Mouse (Mus musculus) testis, postnatal 14 days (tissue): ENCODE measurements at regions not wholly inside any gene's neighbourhood (a gene's known extent, or its start where the extent isn't known, plus 50 kb on each side); places are given as distances from the start of the nearest gene placed in this dataset.

Experiments
- DNase-seq: peaks from one replicate; pipeline ENCODE4 v3.0.0; 2021; ENCODE audit warnings: low spot score

DNA sequence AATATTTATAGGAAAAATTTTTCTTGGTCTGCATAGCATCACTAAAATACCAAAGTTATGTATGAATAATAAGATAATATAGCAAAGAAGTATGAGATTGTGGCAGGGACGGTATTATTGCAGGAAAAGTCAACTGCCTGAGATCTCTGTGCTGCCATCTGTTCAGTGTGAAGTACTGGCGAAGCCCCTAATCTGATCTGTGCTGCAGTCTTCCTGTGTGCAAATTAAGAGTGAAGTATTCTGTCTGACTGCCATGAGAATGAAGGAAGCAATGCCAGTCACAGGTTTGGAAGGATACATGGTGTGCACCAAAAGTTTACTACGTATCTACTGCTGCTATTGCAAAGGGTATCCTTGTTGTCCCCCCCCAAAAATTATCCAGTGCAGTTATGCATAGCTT lies 501.5 kb downstream of the Rab28 start:
- no peak for DNase-seq

DNA sequence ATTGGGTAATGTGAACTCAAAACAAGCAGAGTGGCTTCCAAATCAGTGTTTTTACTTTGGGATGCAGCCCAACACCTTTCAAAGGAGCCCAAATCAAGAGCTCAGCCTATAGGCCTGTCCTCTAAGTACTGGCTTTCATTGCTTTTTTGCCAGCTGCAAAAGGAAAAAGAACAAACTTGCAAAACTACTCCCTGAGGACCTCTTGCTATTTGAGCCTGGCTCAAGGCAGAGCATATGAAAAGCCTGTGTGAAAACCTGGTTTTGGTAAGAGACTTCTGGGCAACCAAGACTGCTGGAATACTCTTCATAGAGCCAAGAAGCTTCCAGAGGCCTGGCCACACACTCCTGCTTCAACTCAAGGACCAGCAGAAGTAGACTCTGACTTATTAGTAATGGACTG lies 503.5 kb downstream of the Rab28 start:
- DNase-seq, result no peak

DNA sequence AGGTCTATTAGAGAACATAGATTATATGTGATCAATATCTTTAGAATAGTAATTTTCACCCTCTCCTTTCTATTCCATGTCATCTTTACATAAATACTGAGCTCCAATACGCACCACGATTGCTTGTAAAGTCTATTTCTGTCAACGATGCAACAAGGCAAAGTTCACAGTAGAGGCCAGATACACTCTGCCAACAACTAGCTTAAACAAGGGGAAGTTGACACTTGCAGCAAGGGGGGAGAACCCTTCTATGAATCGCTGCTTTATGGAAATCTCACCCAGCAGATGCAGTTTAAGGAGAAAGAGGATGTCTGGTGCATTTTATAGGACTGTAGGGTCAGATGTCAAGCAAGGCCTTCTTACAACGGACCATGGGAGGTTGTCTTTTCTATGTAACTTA lies 520.8 kb downstream of the Rab28 start:
- DNase-seq, result no peak

DNA sequence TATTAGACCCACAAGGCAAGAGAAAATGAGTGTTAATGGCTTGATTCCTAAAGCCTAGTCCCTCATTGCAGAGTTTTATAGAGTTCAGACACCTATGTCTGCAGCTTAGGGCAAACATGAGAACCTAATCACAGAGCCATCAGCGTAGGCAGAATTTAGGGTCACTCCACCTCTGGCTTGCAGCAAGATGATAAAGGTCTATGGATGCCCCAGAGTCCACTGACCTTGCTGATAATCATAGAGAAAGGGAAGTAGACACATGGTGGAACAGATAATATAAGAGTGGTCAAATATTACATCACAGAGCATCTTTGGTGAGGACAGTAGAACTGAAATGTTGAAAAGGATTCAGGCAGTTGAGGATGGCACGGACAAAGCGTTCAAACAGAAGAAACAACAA lies 530.7 kb downstream of the Rab28 start:
- DNase-seq, result no peak

- no peak for DNase-seq
Measured at GRCm38 (mm10) chr5:41165870-41166626, 541.9 kb downstream of the Rab28 start.

DNA sequence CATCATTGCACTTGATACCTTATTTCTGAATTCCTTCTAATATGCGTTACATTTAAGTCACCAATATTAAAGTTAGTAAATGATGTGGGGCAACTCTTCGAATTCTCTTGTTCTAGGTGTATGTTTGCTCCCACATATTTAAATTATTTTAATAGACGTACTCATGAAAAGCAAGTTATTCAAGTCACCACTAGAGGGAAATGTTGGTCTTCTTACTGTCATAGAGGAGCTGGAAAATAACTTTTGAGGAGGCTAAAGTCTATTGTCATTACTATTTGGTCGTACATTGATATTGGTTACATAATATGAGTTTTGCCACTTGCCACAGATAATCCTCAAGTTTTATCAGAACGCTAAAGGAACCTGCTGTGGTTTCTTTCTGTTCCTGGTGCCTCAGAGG lies 582.9 kb downstream of the Rab28 start:
- no peak for DNase-seq

DNA sequence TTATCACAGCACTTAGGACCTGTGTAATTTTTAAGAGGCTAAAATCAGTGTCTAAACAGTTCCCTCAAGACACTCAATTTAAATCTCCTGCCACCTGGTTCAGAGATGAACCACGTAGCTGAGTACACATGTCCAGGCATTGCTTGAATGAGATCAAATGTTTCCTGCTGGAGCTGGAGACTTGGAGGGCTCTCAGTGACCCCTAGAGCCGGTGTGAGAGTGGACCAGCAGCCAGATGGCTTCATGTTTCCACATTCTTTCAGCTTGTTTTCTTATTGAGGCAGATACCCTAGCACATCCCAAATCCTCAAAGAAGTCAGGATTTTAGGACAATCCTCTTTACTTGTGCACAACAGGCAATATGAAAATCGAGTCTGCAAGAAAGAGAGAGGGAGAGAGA lies 590.3 kb downstream of the Rab28 start:
- DNase-seq, result no peak

DNA sequence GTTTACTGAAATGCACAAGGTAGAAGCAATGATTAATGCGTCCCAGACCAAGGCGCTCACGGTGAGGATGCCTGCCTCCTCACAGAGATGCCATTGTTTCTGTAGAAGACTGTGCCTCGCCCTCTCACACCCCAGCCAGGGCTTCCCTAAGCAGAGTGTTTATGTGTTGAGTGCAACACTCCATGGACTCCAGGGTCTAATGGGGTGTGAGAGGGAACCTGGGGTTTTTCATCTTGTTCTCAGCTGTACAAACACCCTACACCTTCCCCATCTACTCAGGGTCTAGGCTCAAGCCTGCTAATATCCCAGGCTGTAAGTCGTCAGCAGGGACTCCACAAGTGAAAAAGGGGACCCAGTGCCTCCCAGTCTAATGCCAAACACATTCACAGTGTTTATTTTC lies 620.2 kb downstream of the Rab28 start:
- DNase-seq, result no peak

DNA sequence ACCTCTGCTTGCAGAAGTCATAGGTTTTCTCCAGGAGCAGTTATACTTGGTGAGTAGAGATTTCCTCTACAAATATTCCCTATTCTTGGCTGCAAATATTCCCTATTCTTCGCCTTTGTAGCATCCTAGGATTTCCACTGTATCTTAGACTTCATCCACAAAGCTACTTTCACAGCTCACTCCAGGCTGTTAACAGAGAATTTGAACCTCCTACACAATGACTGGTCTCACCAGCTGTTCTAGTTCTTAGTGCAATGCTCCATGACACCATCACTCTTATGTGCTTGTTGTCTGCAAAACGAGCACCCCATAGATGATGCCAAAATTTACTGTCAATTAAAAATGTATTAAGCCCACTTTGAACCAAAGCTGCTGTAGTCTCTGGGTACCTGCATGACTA lies 631.5 kb downstream of the Rab28 start:
- no peak for DNase-seq

DNA sequence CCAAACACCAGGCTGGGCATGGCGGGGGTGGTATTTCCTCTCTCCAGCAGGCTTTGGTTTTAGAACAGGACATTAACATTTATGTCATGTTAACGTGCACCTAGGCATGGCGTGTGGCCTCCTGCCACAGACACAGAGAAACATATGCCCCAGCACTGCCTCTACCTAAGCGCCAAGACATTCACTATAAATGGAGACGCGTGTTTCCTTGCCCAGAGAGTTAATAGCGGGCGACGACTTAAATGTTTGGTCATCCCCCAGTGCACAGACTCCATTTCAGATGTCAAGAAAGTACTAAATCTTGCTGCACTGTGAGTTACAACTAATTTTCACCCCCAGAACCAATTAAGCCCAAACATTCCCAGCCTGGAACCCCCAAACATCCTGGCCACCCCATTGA lies 646.3 kb downstream of the Rab28 start:
- no peak for DNase-seq

- no peak for DNase-seq
Measured at GRCm38 (mm10) chr5:41061222-41061621, 646.7 kb downstream of the Rab28 start.

DNA sequence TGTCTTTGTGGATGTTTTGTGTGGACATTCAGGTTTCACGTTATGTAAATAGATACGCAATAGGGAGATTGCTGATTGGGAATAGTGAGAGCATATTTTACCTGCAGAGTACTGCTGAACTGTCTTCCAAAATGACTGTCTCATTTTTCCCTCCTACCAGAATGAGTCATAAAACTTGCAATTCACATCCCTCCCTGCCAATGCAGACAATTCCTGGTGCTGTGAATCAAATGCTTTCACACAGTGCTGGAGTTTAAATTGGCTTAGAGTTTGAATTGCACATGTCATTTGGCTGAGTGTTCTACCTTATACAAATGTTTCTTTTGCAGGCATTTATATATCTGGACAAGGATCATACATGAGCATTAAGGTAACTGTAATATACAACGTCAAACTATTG lies 649.9 kb downstream of the Rab28 start:
- no peak for DNase-seq

- no peak for DNase-seq
Measured at GRCm38 (mm10) chr5:41051948-41052347, 656.0 kb downstream of the Rab28 start.

GRCm38 (mm10) chr5:41048515-41048914 lies 659.4 kb downstream of the Rab28 start:
- no peak for DNase-seq

DNA sequence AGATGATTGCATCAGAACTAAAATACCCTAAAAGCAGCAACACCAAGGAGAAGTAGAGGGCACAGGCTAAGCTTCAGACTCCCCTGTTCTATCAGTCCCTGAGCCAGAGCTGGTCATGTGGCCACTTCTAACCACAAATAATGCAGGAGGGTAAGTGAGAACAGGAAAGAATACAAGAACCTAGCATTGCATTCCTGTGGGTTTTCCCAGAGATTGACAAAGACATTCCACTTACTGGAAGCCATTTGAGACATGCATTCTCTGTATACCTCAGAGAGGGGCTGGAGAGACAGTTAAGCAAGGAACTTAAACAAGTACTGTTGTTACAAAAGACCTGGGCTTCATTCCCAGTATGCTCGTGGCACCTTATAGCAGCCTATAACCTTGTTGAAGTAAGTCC lies 662.7 kb downstream of the Rab28 start:
- no peak for DNase-seq

- peak; percentile 4 for DNase-seq
Measured at GRCm38 (mm10) chr5:41044465-41044864, 663.5 kb downstream of the Rab28 start.

- DNase-seq, result no peak
Measured at GRCm38 (mm10) chr5:41038790-41039189, 669.2 kb downstream of the Rab28 start.

DNA sequence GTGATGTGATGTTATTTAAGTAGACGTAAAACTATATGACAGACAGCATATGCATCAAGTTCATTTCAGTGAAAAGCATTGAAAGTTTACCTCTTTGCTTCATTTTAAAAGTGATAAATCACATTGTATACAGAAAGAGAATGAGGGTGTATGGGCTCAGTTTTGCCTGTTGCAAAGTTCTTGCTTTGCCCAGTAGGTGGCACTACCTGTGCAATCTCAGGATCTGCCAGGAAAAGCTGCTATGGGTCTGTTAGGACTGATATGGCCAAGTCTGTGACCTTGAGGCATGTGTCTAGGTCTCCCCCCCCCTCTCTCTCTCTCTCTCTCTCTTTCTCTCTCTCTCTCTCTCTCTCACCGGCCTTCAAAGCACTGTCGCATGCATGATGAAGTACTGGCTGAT lies 701.3 kb downstream of the Rab28 start:
- DNase-seq, result no peak

DNA sequence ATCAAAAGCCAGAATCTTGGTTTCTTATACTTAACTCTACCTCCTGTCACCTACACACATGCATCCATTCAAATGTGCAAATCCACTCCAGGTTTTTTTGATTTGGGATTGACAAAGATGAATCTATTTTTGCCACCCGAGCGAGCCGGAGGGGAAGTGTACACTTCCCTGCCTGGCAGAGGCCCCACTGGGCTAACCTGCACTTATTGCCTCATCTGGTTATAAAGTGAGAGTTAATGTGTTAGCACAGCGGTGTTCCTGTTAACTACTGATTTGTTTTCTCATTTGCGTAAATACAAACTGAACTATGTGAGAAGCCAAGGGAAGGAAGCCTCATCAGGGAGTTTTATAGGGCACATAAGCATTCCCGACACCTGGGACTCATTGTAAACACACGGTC lies 721.4 kb downstream of the Rab28 start:
- DNase-seq, result no peak

GRCm38 (mm10) chr5:40974892-40975291 lies 733.1 kb downstream of the Rab28 start:
- no peak for DNase-seq

GRCm38 (mm10) chr5:40952901-40953595 lies 754.9 kb downstream of the Rab28 start:
- no peak for DNase-seq

DNA sequence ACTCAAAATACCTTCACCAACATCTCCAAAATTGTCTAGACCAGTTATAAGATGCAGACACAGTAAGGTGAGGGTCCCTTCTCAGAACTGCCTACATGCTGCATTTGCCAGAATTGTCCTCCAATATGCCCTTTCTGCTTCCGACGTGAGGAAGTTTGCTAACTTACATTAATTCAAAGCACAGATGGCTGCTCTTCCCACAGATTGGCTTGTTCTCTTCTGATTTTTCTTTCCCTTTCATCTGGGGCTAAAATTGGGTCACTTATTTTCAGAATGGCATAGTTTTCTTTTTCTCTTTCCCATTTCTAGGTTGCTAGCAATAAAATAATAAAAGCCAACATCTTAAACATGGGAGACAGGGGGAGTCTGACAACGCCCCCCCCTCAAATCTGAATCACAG lies 778.8 kb downstream of the Rab28 start:
- no peak for DNase-seq

GRCm38 (mm10) chr5:40920920-40921319 lies 787.0 kb downstream of the Rab28 start:
- no peak for DNase-seq

- DNase-seq, result no peak
Measured at GRCm38 (mm10) chr5:40908803-40909202, 799.2 kb downstream of the Rab28 start.
